Mouse (Mus musculus): ENCODE data around the gene 4930579F01Rik. TPM values are rescaled to one million over a fixed set of nuclear protein-coding genes. Genes with fewer than 3 reads are reported as not detected.
"Not testable (repeated sequence)": the region's sequence is repeated elsewhere in the genome, so short reads cannot be mapped to it uniquely, and the experiment has no call there.

4930579F01Rik gene
- total RNA-seq, 1 experiment from 2014 or later, result not detected

DNA sequence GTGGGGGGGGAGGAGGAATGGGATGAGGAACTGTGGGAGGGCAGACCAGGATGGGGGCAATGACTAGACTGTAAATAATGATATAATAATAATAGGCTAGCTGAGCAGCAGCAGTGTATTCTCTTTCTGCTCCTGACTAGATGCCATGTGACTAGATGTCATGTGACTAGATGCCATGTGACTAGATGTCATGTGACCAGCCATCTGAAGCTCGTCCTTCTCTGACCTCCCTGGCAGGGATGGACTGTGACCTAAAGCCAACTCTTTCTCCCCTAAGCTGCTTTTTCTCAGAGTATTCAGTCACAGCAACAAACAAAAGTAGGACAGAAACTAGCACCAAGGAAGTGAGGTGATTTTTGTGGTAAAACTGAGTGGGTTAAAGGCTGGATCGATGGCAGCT is 11.6 kb downstream of the 4930579F01Rik start:
- no peak for ATAC-seq (replicated peaks in 1 of 2; ENCODE audit: insufficient read depth in 1 of 2, low FRiP score in 2 of 2, low TSS enrichment in 1 of 2, low read depth in 1 of 2, poor library complexity in 2 of 2, severe bottlenecking in 2 of 2)

DNA sequence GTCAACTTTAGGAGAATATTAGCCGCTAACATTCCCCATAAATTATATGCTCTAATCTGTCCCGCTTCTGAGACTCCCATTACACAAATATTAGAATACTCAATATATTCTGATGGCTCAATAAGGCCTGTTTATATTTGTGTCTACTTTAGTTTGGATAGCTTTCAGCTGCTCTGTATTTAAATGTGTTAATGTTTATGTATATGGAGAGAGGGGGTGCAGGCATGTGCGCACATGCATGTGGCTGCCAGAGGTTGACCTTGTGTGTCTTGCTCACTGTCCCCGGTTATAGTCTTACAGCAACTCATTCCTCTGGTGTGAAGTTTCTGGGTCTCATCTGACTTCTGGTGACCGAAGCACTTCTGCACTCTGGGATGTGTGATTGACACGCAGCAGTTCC is 18.1 kb downstream of the 4930579F01Rik start:
- no peak for ATAC-seq (replicated peaks in 1 of 2; ENCODE audit: insufficient read depth in 1 of 2, low FRiP score in 2 of 2, low TSS enrichment in 1 of 2, low read depth in 1 of 2, poor library complexity in 2 of 2, severe bottlenecking in 2 of 2)

DNA sequence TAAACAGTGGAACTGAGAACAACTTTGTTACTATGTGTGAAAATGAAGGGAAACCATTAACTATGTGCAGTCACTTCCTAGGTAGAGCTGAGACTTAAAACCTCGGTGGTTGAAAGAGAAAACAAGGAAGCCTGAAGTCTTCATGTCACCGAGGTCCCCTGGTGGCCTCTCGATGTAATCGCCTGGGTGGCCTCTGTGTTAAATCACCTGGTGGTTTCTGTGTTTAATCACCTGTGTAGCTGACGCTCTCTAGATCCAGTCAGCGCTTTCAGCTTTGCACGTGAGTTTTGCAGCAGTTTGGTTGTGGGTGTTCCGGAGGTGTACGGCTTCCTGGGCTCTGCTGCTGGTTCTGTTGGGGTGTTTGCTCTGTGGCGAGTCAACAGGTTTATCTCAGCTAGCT is 20.3 kb downstream of the 4930579F01Rik start:
- ATAC-seq (replicated peaks in 1 of 2; ENCODE audit: insufficient read depth in 1 of 2, low FRiP score in 2 of 2, low TSS enrichment in 1 of 2, low read depth in 1 of 2, poor library complexity in 2 of 2, severe bottlenecking in 2 of 2), result no peak

DNA sequence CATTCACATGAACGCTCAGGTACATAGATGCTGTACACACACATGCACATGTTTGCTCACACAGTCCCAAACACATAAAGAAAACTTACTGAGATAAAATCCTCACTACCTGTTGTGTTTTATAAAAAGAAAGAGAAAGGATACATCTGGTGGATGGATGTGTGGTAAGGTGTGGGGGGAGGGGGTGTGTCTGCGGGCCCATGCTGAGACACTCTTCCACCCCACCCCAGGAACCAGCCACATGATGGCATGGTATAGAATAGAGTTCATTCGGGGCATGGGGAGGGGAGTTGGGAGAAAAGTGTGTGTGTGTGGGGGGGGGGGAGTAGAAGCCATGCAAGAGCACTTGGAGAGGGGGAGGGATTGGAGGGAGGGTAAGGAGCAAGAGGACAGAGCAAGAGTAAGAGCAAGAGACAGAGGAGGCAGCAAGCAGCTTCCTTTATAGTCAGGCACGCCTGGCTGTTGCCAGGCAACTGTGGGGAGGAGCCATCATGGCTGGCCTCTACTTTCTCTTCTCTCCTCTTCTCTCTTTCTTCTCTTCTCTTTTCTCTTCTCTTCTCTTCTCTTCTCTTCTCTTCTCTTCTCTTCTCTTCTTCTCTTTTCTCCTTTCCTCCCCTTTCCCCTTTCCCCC is 31.0 kb downstream of the 4930579F01Rik start:
- 0 out of 4 replicates have a peak, but pooled peaks of 1 of the 2 experiments have one; percentile 17 for ATAC-seq (replicated peaks in 1 of 2; ENCODE audit: insufficient read depth in 1 of 2, low FRiP score in 2 of 2, low TSS enrichment in 1 of 2, low read depth in 1 of 2, poor library complexity in 2 of 2, severe bottlenecking in 2 of 2)

DNA sequence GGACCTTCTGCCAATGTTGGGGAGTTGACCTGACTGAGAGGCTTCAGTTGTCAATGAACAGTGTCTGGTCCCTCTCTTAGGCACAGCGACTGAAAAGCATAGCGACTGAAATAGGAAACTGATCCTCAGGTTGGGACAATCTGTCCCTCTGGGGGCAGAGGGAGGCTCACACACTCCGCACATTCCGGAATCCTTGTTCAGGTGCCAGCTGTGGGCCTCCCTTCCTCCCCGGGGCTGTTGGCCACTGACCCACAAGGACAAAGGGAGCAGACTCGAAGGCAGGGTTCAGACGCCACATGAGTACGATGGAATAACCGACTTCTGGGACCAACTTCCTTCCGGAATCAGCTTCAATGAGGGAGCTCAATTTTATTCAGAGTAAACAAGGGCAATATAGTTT is 32.0 kb downstream of the 4930579F01Rik start:
- ATAC-seq (replicated peaks in 1 of 2; ENCODE audit: insufficient read depth in 1 of 2, low FRiP score in 2 of 2, low TSS enrichment in 1 of 2, low read depth in 1 of 2, poor library complexity in 2 of 2, severe bottlenecking in 2 of 2), result no peak

DNA sequence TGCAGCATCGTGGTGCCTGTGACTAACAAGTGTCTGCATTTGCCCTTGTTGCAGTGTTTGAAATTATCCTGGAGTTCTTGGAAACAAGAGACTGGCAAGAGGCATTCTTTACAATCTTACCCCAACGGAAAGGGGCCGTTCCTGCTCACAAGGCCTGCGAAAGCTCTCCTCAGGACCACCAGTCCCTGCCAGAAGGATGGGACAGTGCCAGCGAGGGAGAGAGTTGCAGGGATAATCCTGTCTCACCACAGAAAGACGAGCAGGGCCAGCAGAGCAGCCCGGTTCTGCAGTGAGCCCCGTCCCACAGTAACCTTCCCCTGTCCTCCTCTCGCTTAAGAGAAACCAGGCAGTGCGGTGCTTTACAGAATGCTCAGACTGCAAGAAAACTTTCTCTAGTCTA is 37.0 kb downstream of the 4930579F01Rik start:
- ATAC-seq (replicated peaks in 1 of 2; ENCODE audit: insufficient read depth in 1 of 2, low FRiP score in 2 of 2, low TSS enrichment in 1 of 2, low read depth in 1 of 2, poor library complexity in 2 of 2, severe bottlenecking in 2 of 2), result no peak

DNA sequence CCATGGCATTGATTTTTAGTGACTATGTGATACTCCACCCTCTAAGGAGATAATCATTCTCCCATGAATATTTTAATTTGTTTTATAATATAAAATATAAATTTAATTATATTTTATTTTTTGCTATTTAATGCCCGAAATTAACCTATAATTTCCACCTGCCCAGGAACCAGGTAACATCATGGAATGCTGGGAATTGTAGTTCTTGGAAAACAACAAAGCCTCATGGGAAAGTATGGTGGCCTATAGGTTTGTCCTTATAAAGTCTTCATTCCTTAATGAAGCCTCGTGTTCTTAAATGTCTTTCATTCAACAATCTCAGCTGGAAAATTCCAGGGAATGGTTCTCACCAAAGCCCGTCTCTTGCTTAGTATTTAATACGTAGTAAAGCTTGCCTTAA is 38.6 kb downstream of the 4930579F01Rik start:
- no peak for ATAC-seq (replicated peaks in 1 of 2; ENCODE audit: insufficient read depth in 1 of 2, low FRiP score in 2 of 2, low TSS enrichment in 1 of 2, low read depth in 1 of 2, poor library complexity in 2 of 2, severe bottlenecking in 2 of 2)

DNA sequence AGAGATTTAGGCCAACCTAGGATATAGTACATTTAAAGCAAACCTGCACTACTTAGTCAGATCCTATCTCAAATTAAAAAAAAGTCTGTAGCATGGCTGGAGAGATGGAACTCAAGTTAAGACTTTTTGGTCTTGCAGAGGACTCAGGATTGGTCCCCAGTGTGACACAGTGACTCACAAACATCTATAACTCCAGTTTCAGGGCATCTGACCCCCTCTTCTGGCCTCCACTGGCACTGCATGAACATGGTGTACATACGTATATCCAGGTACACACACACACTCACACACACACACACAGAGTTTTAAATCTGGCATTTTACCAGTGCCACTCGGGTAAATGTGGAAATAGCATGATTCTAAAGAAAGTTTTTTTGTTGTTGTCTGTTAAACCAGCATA is 44.8 kb downstream of the 4930579F01Rik start:
- no peak for ATAC-seq (replicated peaks in 1 of 2; ENCODE audit: insufficient read depth in 1 of 2, low FRiP score in 2 of 2, low TSS enrichment in 1 of 2, low read depth in 1 of 2, poor library complexity in 2 of 2, severe bottlenecking in 2 of 2)

DNA sequence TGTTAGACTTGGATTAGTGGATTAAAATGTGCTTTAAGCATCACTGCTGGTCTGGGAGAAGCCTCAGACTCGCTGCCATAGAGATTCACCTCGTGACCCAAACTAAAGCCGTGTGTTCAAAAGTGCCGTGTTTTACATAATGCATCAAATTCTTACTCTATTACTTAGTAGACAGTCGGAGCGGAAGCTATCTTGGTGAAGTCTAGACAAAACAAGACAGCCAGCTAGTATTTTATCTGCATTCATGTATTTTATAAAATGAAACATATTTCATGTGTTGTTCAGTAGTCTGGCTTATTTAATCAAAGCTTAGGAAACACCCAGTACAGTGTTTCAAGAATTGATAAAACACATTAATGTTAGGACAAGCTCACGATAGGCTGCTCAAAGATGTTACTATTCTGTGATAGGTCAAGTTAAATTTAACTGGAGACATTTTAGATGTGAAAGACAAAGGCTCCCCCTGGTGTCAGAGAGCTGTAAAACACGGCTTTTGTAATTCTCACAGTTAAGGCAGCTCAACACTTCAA is 48.9 kb downstream of the 4930579F01Rik start, which contains the start of gene Mttp:
Gene Mttp (minus strand): TSS at position 327 of the 530 bp plus-strand sequence.
- ATAC-seq (replicated peaks in 1 of 2; ENCODE audit: insufficient read depth in 1 of 2, low FRiP score in 2 of 2, low TSS enrichment in 1 of 2, low read depth in 1 of 2, poor library complexity in 2 of 2, severe bottlenecking in 2 of 2), result peak; percentile 53 to 63

DNA sequence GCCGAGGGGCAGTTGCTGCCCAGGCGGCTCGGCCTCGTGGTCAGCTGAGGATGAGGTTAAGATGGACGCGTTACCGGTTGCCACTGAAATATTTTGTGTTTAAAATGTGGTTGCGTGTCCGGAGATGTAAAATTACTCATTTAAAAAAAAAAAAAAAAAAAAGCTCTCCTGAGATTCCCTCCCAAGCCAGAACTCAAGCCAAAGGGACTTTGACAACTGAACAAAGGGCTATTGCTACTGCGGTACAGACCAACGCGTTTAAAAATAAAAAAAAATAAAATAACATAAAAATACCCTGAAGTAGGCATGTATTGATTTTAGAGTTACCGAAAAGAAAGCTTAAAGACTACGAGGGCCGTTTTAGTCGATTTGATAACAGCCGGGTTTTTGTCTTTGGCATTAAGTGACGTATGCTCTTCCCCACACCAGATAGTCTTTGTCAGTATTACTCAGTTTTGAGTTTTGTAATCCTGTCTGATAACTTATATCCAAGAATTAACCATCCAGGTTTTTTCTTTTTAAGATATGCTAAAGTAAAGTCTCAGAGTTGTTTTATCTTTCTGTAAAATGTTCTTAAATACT is 49.5 kb downstream of the 4930579F01Rik start:
- ATAC-seq (replicated peaks in 1 of 2; ENCODE audit: insufficient read depth in 1 of 2, low FRiP score in 2 of 2, low TSS enrichment in 1 of 2, low read depth in 1 of 2, poor library complexity in 2 of 2, severe bottlenecking in 2 of 2), result no peak

DNA sequence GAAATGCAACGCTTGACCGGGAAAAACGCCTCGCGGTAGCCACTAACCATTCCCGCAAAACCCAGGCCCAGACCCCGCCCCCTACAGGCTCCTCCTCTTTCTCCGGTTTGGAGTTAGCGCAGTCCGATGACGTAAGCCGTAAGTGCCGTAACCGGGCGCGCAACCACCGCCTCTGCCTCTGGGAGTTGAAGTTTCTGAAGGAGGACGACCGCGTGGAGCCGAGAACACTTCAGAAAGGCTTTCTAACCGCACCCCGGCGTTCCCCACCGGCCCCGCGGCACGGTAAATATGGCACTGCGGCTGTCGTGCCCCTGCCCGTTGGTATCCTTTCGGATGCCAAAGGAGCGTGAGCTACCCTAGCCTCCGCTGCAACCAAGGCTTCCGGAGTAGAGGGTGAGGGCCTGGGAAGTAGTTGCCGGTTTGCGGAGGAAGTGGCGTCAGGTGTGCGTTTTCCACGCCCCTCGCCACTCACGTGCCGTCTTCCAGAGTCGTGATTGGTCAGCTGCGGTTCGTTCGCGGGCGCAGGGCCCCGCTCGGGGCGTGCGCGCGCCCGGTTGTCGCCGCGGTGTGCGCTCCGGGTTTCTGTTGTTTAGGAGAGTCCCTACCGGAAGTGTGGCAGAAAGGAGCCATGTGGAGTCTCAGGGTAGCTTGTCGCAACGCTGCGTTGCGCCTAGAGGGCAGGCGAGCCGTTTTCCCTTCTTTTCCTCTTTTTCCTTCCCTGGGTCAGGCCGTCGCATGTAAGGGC is 50.1 kb downstream of the 4930579F01Rik start, which contains the start of gene Trmt10a:
Gene Trmt10a (plus strand): TSS at position 134 of the 745 bp plus-strand sequence.
- ATAC-seq (replicated peaks in 1 of 2; ENCODE audit: insufficient read depth in 1 of 2, low FRiP score in 2 of 2, low TSS enrichment in 1 of 2, low read depth in 1 of 2, poor library complexity in 2 of 2, severe bottlenecking in 2 of 2), result peak; percentile 88 to 91

DNA sequence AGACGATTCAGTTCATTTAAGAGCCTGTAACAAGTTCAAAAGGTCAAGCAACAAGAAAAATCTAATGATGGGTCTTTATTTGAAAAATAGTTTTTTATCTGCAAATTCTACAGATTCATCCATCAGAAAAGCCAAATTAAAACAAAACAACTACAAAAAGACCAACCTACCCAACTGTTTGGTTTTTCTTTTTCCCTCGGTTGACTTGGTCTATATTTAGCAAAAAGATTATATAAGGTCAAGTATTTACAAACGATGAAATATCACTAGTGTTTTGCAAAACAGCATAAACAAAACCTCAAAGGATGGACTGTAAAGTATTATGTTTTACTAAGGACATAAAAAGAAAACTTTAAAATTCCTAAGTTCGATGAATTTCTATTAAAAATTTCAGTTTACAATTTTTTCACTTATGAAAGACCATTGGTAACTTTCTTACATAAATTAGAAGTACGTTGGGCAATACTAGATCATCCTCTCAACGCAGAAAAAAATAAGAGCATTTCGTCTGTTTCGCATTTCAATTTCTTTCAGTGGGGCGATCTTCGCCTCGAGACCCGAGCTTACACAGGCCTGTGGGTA is 50.8 kb downstream of the 4930579F01Rik start:
- ATAC-seq (replicated peaks in 1 of 2; ENCODE audit: insufficient read depth in 1 of 2, low FRiP score in 2 of 2, low TSS enrichment in 1 of 2, low read depth in 1 of 2, poor library complexity in 2 of 2, severe bottlenecking in 2 of 2), result no peak

DNA sequence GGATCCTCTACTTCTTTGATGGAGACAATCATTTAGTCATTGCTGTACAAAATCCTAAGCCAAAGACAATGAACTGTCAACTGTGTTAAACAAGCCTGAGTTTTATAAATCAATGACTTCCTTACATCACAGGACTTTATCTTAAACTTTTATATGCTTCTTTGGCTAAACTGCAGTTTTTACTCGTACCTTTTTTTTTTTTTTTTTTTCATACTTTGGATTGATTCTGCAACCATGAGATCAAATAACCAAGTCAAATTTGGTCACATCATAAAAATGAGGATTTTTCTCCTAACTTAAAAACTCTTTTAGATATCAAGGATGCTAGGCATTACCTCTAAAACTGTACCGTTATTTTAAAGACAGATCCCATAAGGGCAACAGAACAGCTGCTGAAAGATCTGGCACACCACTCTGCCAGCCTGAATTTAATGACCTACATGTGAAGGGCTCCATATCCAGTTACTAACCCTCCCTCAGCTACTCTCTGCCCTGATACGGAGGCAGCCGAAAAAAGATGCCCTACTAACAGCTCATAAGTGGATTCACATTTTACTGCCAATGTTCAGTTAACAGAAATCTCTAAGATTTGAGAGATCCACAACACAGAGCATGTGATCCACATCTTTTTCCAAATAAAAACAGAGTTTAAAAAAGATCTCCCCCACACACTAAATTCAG is 51.4 kb downstream of the 4930579F01Rik start:
- ATAC-seq (replicated peaks in 1 of 2; ENCODE audit: insufficient read depth in 1 of 2, low FRiP score in 2 of 2, low TSS enrichment in 1 of 2, low read depth in 1 of 2, poor library complexity in 2 of 2, severe bottlenecking in 2 of 2), result no peak

DNA sequence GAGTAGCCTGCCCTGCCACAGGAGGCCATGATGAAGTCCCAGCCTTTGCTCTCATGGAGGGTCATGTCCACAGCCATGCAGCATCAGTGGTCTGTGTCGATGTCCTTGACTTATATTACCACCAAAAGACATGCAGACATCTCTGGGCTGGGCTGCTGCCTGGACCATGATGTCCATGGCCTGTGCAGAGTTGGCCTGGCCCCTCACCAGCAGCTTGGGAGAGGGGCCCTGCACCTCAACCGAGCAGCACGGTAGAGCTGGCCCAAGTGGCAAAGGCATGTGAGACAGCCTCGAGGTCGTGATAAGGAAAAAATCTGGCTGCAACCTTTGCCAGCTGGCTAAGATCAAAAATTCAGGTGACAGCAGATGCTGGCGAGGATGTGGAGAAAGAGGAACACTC is 54.0 kb downstream of the 4930579F01Rik start:
- ATAC-seq (replicated peaks in 1 of 2; ENCODE audit: insufficient read depth in 1 of 2, low FRiP score in 2 of 2, low TSS enrichment in 1 of 2, low read depth in 1 of 2, poor library complexity in 2 of 2, severe bottlenecking in 2 of 2), result no peak

DNA sequence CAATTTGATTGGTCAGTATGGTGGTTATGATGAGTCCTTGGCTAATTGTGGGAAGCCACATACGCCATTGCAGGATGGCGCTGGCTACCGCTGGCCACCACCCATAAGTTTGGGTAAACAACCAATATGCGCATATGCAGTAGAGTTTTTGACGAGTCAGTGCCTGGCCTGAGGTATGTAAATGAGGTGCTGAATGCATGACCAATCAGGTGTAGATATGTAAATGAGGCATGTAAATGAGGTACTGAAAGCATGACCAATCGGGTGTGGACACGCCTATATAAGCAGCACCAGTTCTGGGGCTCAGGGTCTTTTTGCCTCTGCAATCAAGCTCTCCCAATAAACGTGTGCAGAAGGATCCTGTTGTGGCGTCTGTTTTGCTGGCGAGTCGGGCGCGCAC is 55.5 kb downstream of the 4930579F01Rik start:
- not testable (repeated sequence) for ATAC-seq (replicated peaks in 1 of 2; ENCODE audit: insufficient read depth in 1 of 2, low FRiP score in 2 of 2, low TSS enrichment in 1 of 2, low read depth in 1 of 2, poor library complexity in 2 of 2, severe bottlenecking in 2 of 2)

DNA sequence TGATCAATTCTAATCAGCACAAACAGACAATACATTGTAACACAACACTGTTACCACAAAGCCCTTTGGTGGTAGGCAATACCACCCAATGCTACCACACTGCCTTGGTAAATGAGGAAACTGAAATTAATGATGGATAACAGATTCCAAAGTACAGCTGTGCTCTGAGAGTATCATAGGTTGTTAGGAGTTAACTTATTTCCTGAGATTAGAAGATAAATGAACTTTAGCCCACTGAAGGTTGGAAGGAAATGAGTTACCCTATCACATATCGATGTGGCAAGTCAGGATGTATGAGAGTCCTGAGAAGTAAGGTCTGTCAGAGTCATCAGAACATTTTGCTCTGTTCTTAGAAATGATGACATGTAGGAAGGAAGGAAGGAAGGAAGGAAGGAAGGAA is 59.1 kb downstream of the 4930579F01Rik start:
- ATAC-seq (replicated peaks in 1 of 2; ENCODE audit: insufficient read depth in 1 of 2, low FRiP score in 2 of 2, low TSS enrichment in 1 of 2, low read depth in 1 of 2, poor library complexity in 2 of 2, severe bottlenecking in 2 of 2), result no peak

DNA sequence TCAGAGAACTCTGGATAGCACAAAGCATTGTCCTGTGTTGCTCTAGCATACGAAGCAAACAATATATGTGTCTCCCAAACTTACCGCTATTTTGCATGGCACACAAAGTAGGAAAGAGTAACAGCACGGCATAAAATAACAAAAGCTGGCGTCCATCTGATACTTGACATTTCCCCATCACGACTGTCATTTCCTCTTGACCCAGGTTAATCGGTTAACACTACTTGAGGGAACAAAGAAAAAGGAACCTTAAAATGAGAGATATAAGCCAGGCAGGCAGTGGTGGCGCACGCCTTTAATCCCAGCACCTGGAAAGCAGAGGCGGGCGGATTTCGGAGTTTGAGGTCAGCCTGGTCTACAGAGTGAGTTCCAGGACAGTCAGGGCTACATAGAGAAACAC is 59.7 kb downstream of the 4930579F01Rik start:
- ATAC-seq (replicated peaks in 1 of 2; ENCODE audit: insufficient read depth in 1 of 2, low FRiP score in 2 of 2, low TSS enrichment in 1 of 2, low read depth in 1 of 2, poor library complexity in 2 of 2, severe bottlenecking in 2 of 2), result no peak
